Mouse (Mus musculus) liver, embryonic 14.5 days (tissue): ENCODE results near the gene Mospd2.

ENCODE experiments used
- CTCF ChIP-seq: IDR thresholded peaks from 2 replicates; pipeline ENCODE4 v1.5.1; 2016; ENCODE audit warnings: antibody characterized with exemption, low read depth, control low read depth
- EP300 ChIP-seq: IDR thresholded peaks from 2 replicates; pipeline ENCODE4 v1.6.1; 2016; ENCODE audit warnings: antibody characterized with exemption, low read depth

DNA sequence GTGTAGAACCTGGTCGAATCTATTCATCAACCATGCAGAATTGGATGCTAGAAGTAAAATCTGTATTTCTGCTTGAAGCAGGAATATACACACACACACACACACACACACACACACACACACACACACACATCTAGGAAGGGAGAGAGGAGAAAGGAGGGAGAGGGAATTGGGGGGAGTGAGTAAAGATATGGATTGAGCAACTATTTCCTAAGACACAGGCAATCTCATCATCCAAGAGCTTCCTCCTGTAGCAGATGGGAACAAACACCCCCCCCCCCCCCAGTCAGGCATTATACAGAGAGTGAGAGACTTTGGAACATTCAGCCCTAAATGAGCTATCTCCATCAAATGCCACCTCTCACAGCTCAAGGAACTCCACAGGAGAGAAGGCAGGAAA is 93.9 kb downstream of the Mospd2 start:
- TF ChIP-seq CTCF, result no peak
- TF ChIP-seq EP300, result no peak
